In genomic region chr15:99855119-99855518, GRCm38 (mm10) we compare ENCODE assay signal across 24 mouse cellular contexts. TPM values are rescaled to one million over a fixed set of nuclear protein-coding genes. Genes with fewer than 3 reads are reported as not detected.
DNase-seq lines count a peak whose midpoint lies in the region; ATAC-seq and TF ChIP-seq lines count a peak whose summit lies in the region.
"Had no signal": no experiment of that assay in that cellular context is flagged by ENCODE, and none has a peak within 500 bp of the region (broad histone marks: within the 10 kb centered on the region; RNA-seq: fewer than 3 reads in every experiment).

No protein-coding gene starts in this region.

- no peaks in the 10 kb centered on the region for H3K27me3 ChIP-seq in hindbrain, embryonic 13.5 days
- no peaks in the 10 kb centered on the region for H3K27me3 ChIP-seq in hindbrain, postnatal 0 days (ENCODE audit: insufficient read depth, low read length)
- no peaks in the 10 kb centered on the region for H3K27me3 ChIP-seq in liver, postnatal 0 days (ENCODE audit: insufficient read depth, low read length)
- no peaks in the 10 kb centered on the region for H3K27me3 ChIP-seq in small intestine, adult 2 months (ENCODE audit: control insufficient read depth, insufficient read depth, low read length)
- H3K27me3 ChIP-seq: embryonic facial prominence, embryonic 12.5 days; liver, embryonic 12.5 days; midbrain, embryonic 13.5 days had no signal

- no peak for TF ChIP-seq CTCF in hindbrain, postnatal 0 days (IDR thresholded peaks at IDR 0.05; ENCODE audit: low read depth)
- TF ChIP-seq CTCF in liver, postnatal 0 days (IDR thresholded peaks at IDR 0.05; ENCODE audit: low read depth), result no peak
- TF ChIP-seq CTCF in small intestine, adult 2 months (IDR thresholded peaks at IDR 0.05; ENCODE audit: extremely low read depth, insufficient read length, insufficient replicate concordance, low read depth, low read length), result no peak

- no peak overlapping the region for H3K4me3 ChIP-seq in hindbrain, embryonic 13.5 days
- H3K4me3 ChIP-seq in hindbrain, postnatal 0 days (ENCODE audit: low read length), result no peak overlapping the region
- no peak overlapping the region for H3K4me3 ChIP-seq in liver, postnatal 0 days (ENCODE audit: low read depth, low read length)
- H3K4me3 ChIP-seq in small intestine, adult 2 months (ENCODE audit: low read depth, low read length), result no peak overlapping the region
- H3K4me3 ChIP-seq: embryonic facial prominence, embryonic 12.5 days; heart, adult 2 months; left cerebral cortex, adult 2 months; liver, embryonic 12.5 days; midbrain, embryonic 13.5 days had no signal

- no peaks in the 10 kb centered on the region for H3K36me3 ChIP-seq in hindbrain, embryonic 13.5 days
- H3K36me3 ChIP-seq in hindbrain, postnatal 0 days (ENCODE audit: insufficient read depth, low read length), result no peaks in the 10 kb centered on the region
- no peaks in the 10 kb centered on the region for H3K36me3 ChIP-seq in liver, postnatal 0 days (replicated peaks; ENCODE audit: insufficient read depth, low read length)
- peaks cover 19% of the 10 kb centered on the region for H3K36me3 ChIP-seq in small intestine, adult 2 months (ENCODE audit: control insufficient read depth, insufficient read depth, low read length)
- H3K36me3 ChIP-seq: embryonic facial prominence, embryonic 12.5 days; liver, embryonic 12.5 days; midbrain, embryonic 13.5 days had no signal

- DNase-seq in hindbrain, postnatal 0 days (ENCODE audit: low spot score), result no peak
- DNase-seq in liver, postnatal 0 days, result no peak
- DNase-seq in liver, result no peak
- DNase-seq in fat pad, adult 2 months (ENCODE audit: extremely low read depth, low read depth, low spot score), result peak; percentile 98
- DNase-seq in lung, postnatal 36 days, result no peak
- DNase-seq: adrenal gland, postnatal 10 days; cerebellum, postnatal 10 days; gastrocnemius, postnatal 14 days; heart, adult 2 months; heart, postnatal 36 days; kidney, adult 9 months; kidney, postnatal 4 days; lung, adult 2 months; lung, postnatal 14 days; right cerebral cortex, postnatal 14 days; spleen, adult 18-20 months had no signal

- no peak for TF ChIP-seq EP300 in liver, postnatal 0 days (IDR thresholded peaks at IDR 0.05; ENCODE audit: low read depth)

- H3K4me1 ChIP-seq in hindbrain, embryonic 13.5 days (replicated peaks), result peaks cover 15% of the 10 kb centered on the region
- no peaks in the 10 kb centered on the region for H3K4me1 ChIP-seq in hindbrain, postnatal 0 days (ENCODE audit: insufficient read depth, low read length)
- H3K4me1 ChIP-seq in liver, postnatal 0 days (ENCODE audit: insufficient read depth), result peaks cover 6% of the 10 kb centered on the region
- H3K4me1 ChIP-seq in small intestine, adult 2 months (ENCODE audit: control insufficient read depth, insufficient read depth, insufficient read length, low read length), result peaks cover 9% of the 10 kb centered on the region

- no peak for ATAC-seq in hindbrain, embryonic 13.5 days (ENCODE audit: low FRiP score)
- ATAC-seq in hindbrain, postnatal 0 days, result no peak
- ATAC-seq in liver, postnatal 0 days, result no peak
- ATAC-seq: activated CD4-positive, CD25-positive, alpha-beta regulatory T cell, adult 4 months; liver, embryonic 12.5 days; midbrain, embryonic 13.5 days had no signal

- no peak overlapping the region for H3K9ac ChIP-seq in hindbrain, embryonic 13.5 days
- no peak overlapping the region for H3K9ac ChIP-seq in hindbrain, postnatal 0 days (replicated peaks; ENCODE audit: low read length)
- H3K9ac ChIP-seq in liver, postnatal 0 days (replicated peaks), result no peak overlapping the region
- H3K9ac ChIP-seq: embryonic facial prominence, embryonic 12.5 days; hindbrain, embryonic 14.5 days; liver, embryonic 12.5 days; midbrain, embryonic 13.5 days had no signal

- H3K27ac ChIP-seq in hindbrain, embryonic 13.5 days, result 0 out of 2 replicates have a peak overlapping the region, but pooled peaks have one; percentile 23
- H3K27ac ChIP-seq in hindbrain, postnatal 0 days, result no peak overlapping the region; the same call in 1 of the 2 replicates
- peak overlapping the region; percentile 30 for H3K27ac ChIP-seq in liver, postnatal 0 days (ENCODE audit: low read depth)
- H3K27ac ChIP-seq in small intestine, adult 2 months (ENCODE audit: insufficient read depth, low read depth, low read length), result peak overlapping the region; percentile 39
- H3K27ac ChIP-seq: embryonic facial prominence, embryonic 12.5 days; heart, adult 2 months; hindbrain, embryonic 14.5 days; left cerebral cortex, adult 2 months; liver, embryonic 12.5 days; midbrain, embryonic 13.5 days had no signal

- TF ChIP-seq POLR2A in small intestine, adult 2 months (IDR thresholded peaks at IDR 0.05; ENCODE audit: low read depth, low read length), result no peak

- H3K9me3 ChIP-seq in hindbrain, embryonic 13.5 days, result no peaks in the 10 kb centered on the region
- no peaks in the 10 kb centered on the region for H3K9me3 ChIP-seq in hindbrain, postnatal 0 days (ENCODE audit: low read length)
- no peaks in the 10 kb centered on the region for H3K9me3 ChIP-seq in liver, postnatal 0 days (ENCODE audit: low read length)
- H3K9me3 ChIP-seq: embryonic facial prominence, embryonic 12.5 days; liver, embryonic 12.5 days; midbrain, embryonic 13.5 days had no signal

- H3K4me2 ChIP-seq in hindbrain, embryonic 13.5 days, result no peak overlapping the region
- H3K4me2 ChIP-seq in hindbrain, postnatal 0 days (ENCODE audit: low read depth, low read length), result no peak overlapping the region
- no peak overlapping the region for H3K4me2 ChIP-seq in liver, postnatal 0 days (ENCODE audit: low read depth, low read length)
- H3K4me2 ChIP-seq: embryonic facial prominence, embryonic 12.5 days; hindbrain, embryonic 14.5 days; liver, embryonic 12.5 days; midbrain, embryonic 13.5 days had no signal

- WGBS in hindbrain, embryonic 13.5 days, result 72% methylated on average over 3 of the region's 3 CpGs
- 61% methylated on average over 3 of the region's 3 CpGs for WGBS in hindbrain, postnatal 0 days
- 54% methylated on average over 3 of the region's 3 CpGs for WGBS in liver, postnatal 0 days (ENCODE audit: insufficient replicate concordance)
- WGBS in small intestine, adult 2 months, result 54% methylated on average over 3 of the region's 3 CpGs

RNA-seq across cellular contexts. Expression of gene Lima1, which starts 20.1 kb away (rescaled TPM):
- 20.6 and 20.9 TPM in 2 replicates for polyA plus RNA-seq in hindbrain, embryonic 13.5 days (2015; fragmentation: Nextera tagmentation; extraction: Ambion mirVana)
- total RNA-seq in hindbrain, postnatal 0 days (2014; rRNA removed), result 5.8 and 6.9 TPM in 2 replicates
- polyA plus RNA-seq in hindbrain, postnatal 0 days (2015; fragmentation: Nextera tagmentation; extraction: Ambion mirVana), result 8.0 and 10.4 TPM in 2 replicates
- 14.8 and 15.0 TPM in 2 replicates for polyA plus RNA-seq in liver, postnatal 0 days (2015; fragmentation: Nextera tagmentation; extraction: Ambion mirVana)
- 26.1 and 47.7 TPM in 2 replicates for polyA plus RNA-seq in small intestine, adult 2 months (2012; rRNA removed)
